Mouse (Mus musculus): Measurements from ENCODE around the gene Cpb2.

GRCm38 (mm10) chr14:75197660-75198059, 44.4 kb upstream of the Cpb2 start:
- TF ChIP-seq CTCF (IDR thresholded peaks at IDR 0.05; ENCODE audit: low read depth) (no peak), EP300 (optimal IDR thresholded peaks at IDR 0.05) (no peak)

All from stomach, postnatal 0 days (tissue).